ENCODE assay signal across 9 mouse cellular contexts in genomic region chr2:160739647-160740356, GRCm38 (mm10). TPM values are rescaled to one million over a fixed set of nuclear protein-coding genes. Genes with fewer than 3 reads are reported as not detected.
DNase-seq lines count a peak whose midpoint lies in the region; ATAC-seq and TF ChIP-seq lines count a peak whose summit lies in the region.
"Had no signal": no experiment of that assay in that cellular context is flagged by ENCODE, and none has a peak within 500 bp of the region (broad histone marks: within the 10 kb centered on the region; RNA-seq: fewer than 3 reads in every experiment).

No protein-coding gene starts in this region.

- H3K9me3 ChIP-seq in heart, embryonic 16.5 days (replicated peaks; ENCODE audit: control insufficient read depth, low read length): no peaks in the 10 kb centered on the region
- H3K9me3 ChIP-seq in forebrain, embryonic 16.5 days (ENCODE audit: control insufficient read depth, low read length): no peaks in the 10 kb centered on the region
- H3K9me3 ChIP-seq in kidney, postnatal 0 days (replicated peaks; ENCODE audit: low read length): no peaks in the 10 kb centered on the region

- 39% methylated on average over 2 of the region's 2 CpGs for WGBS in heart, embryonic 16.5 days
- WGBS in forebrain, embryonic 16.5 days: 29% methylated on average over 2 of the region's 2 CpGs
- WGBS in kidney, postnatal 0 days: 41% methylated on average over 2 of the region's 2 CpGs

- no peak for TF ChIP-seq CTCF in kidney, postnatal 0 days (IDR thresholded peaks at IDR 0.05; ENCODE audit: low read depth)

- ATAC-seq in heart, embryonic 16.5 days (replicated peaks; ENCODE audit: extremely low read depth, insufficient read depth, low FRiP score): 0 out of 2 replicates have a peak, but pooled peaks have one; percentile 17
- no peak for ATAC-seq in forebrain, embryonic 16.5 days
- ATAC-seq in kidney, postnatal 0 days (replicated peaks; ENCODE audit: low FRiP score, low read depth): no peak; the same call in 1 of the 2 replicates

- H3K4me1 ChIP-seq in heart, embryonic 16.5 days (ENCODE audit: control insufficient read depth, insufficient read depth, low read length): peaks cover 70% of the 10 kb centered on the region
- H3K4me1 ChIP-seq in forebrain, embryonic 16.5 days (replicated peaks; ENCODE audit: control insufficient read depth, insufficient read depth, low read length): peaks cover 35% of the 10 kb centered on the region
- peaks cover 32% of the 10 kb centered on the region for H3K4me1 ChIP-seq in kidney, postnatal 0 days (replicated peaks; ENCODE audit: insufficient read depth, low read length)

- intact Hi-C loops in left cerebral cortex, postnatal 36 days (cut with DNase I): no loop called here

- H3K36me3 ChIP-seq in heart, embryonic 16.5 days (ENCODE audit: control insufficient read depth, insufficient read depth): peaks cover 3% of the 10 kb centered on the region
- H3K36me3 ChIP-seq in forebrain, embryonic 16.5 days (ENCODE audit: control insufficient read depth, insufficient read depth): peaks cover 9% of the 10 kb centered on the region; the same call in 1 of the 2 replicates
- H3K36me3 ChIP-seq in kidney, postnatal 0 days (ENCODE audit: insufficient read depth, low read length): 0 out of 2 replicates have a peak, but pooled peaks cover 4% of the 10 kb centered on the region

- no peak for DNase-seq in heart, adult 11 months
- DNase-seq in Muller cell, postnatal 12 days (ENCODE audit: inconsistent ontology term): peak; percentile 12
- no peak for DNase-seq in kidney, postnatal 0 days (ENCODE audit: low spot score)
- no peak for DNase-seq in gastrocnemius, postnatal 10 days
- DNase-seq in ovary, postnatal 14 days (ENCODE audit: low spot score): no peak
- DNase-seq in left cerebral cortex, postnatal 36 days (ENCODE audit: low spot score in 2 of 2): no peak
- DNase-seq: layer of hippocampus, postnatal 36 days had no signal

- no peak overlapping the region for H3K4me2 ChIP-seq in heart, embryonic 16.5 days (ENCODE audit: low read depth, low read length)
- H3K4me2 ChIP-seq in forebrain, embryonic 16.5 days (ENCODE audit: low read length): no peak overlapping the region
- H3K4me2 ChIP-seq in kidney, postnatal 0 days (ENCODE audit: low read length): no peak overlapping the region

- H3K27me3 ChIP-seq in heart, embryonic 16.5 days (ENCODE audit: control insufficient read depth, insufficient read depth, low read length): no peaks in the 10 kb centered on the region
- no peaks in the 10 kb centered on the region for H3K27me3 ChIP-seq in forebrain, embryonic 16.5 days (replicated peaks; ENCODE audit: control insufficient read depth, insufficient read depth, low read length)
- H3K27me3 ChIP-seq in kidney, postnatal 0 days (ENCODE audit: insufficient read depth, low read length): no peaks in the 10 kb centered on the region

- H3K9ac ChIP-seq in heart, embryonic 16.5 days (ENCODE audit: low read length): peak overlapping the region; percentile 23; the same call in 1 of the 2 replicates
- no peak overlapping the region for H3K9ac ChIP-seq in forebrain, embryonic 16.5 days (replicated peaks; ENCODE audit: low read depth, low read length)
- peak overlapping the region; percentile 27; the same call in 1 of the 2 replicates for H3K9ac ChIP-seq in kidney, postnatal 0 days (ENCODE audit: low read depth, low read length)

- H3K4me3 ChIP-seq in heart, embryonic 16.5 days (ENCODE audit: low read length): no peak overlapping the region
- no peak overlapping the region for H3K4me3 ChIP-seq in forebrain, embryonic 16.5 days (replicated peaks; ENCODE audit: low read length)
- H3K4me3 ChIP-seq in kidney, postnatal 0 days (replicated peaks; ENCODE audit: low read depth, low read length): no peak overlapping the region

- peak overlapping the region; percentile 58 for H3K27ac ChIP-seq in heart, embryonic 16.5 days (ENCODE audit: low read length)
- H3K27ac ChIP-seq in forebrain, embryonic 16.5 days (ENCODE audit: low read length): peak overlapping the region; percentile 62; the same call in 1 of the 2 replicates
- H3K27ac ChIP-seq in kidney, postnatal 0 days: 0 out of 2 replicates have a peak overlapping the region, but pooled peaks have one; percentile 28

RNA-seq across cellular contexts. Expression of gene Plcg1, which starts 8.7 kb away (rescaled TPM):
- polyA plus RNA-seq in heart, embryonic 16.5 days (2015; fragmentation: Nextera tagmentation; extraction: Ambion mirVana): 26.4 and 32.0 TPM in 2 replicates
- polyA plus RNA-seq in forebrain, embryonic 16.5 days (2015; fragmentation: Nextera tagmentation; extraction: Ambion mirVana): 83.2 and 84.4 TPM in 2 replicates
- 31.6 and 32.5 TPM in 2 replicates for polyA plus RNA-seq in kidney, postnatal 0 days (2015; fragmentation: Nextera tagmentation; extraction: Ambion mirVana)
- total RNA-seq in gastrocnemius, postnatal 10 days (2021): 10 to 100 TPM; 43.3 to 64.5 TPM
- 100 to 1,000 TPM; 102 to 125 TPM for total RNA-seq in left cerebral cortex, postnatal 36 days (2021)
